Mouse (Mus musculus) heart, adult 2 months (tissue): ENCODE measurements around the gene Mras.

ENCODE experiments used
- CTCF ChIP-seq: fragments of 200-600 bp; IDR thresholded peaks from 2 replicates; pipeline ENCODE4 v1.8.1; 2022; ENCODE audit warnings: antibody characterized with exemption, mild to moderate bottlenecking, moderate library complexity
- EP300 ChIP-seq: fragments of 200-500 bp; IDR thresholded peaks from 2 replicates; pipeline ENCODE4 v1.6.1; 2011; ENCODE audit warnings: low read depth, low read length, control low read depth; ENCODE audit not compliant: insufficient read depth
- POLR2A ChIP-seq: fragments of 200-500 bp; IDR thresholded peaks from 2 replicates; pipeline ENCODE4 v1.6.1; 2011; ENCODE audit warnings: mild to moderate bottlenecking, low read depth, low read length, control low read depth; ENCODE audit not compliant: insufficient read depth

DNA sequence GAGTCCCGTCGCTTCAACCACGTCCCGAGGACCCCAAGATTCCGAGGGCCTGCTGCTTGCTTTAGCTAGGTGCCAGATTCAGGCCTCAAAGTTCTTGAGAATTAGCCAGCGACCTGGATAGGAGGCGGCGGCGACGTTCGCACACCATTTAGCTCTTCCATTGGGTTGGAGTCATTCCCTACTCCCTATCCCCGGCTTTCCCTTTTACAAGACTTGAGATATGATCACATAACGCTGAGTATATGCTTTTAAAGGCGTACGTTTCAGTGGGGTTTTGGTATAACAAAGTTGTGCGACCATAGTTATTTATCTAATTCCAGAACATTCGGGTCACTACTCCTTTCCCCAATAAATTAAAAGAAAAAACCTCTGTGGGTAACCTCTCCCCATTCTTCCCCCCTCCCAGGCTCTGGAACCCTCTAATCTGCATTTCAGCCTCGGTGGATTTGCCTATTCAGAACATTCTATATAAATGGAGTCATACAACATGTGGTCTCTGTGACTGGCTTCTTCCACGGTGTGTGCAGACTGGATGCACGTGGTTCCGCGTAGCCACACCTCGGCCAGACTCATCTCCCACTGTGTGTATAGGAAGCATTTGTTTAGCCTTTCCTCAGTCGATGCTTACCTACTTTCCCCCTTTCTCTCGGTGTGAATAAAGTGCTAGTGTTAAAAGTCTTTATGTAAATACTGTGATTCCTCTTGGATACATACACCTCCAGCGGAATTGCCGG is at the start of gene Mras:
- TF ChIP-seq CTCF: no peak
- no peak for TF ChIP-seq POLR2A
- TF ChIP-seq EP300: no peak
